Mouse (Mus musculus) heart, postnatal 0 days (tissue): ENCODE results near the gene Ccdc125.

ENCODE experiments used
- CTCF ChIP-seq: IDR thresholded peaks from 2 replicates; pipeline ENCODE4 v1.5.1; 2016; ENCODE audit warnings: antibody characterized with exemption, control low read depth, low read depth
- EP300 ChIP-seq: IDR thresholded peaks from 2 replicates; pipeline ENCODE4 v1.6.1; 2016; ENCODE audit warnings: antibody characterized with exemption, low read depth

- no peak for TF ChIP-seq CTCF
- TF ChIP-seq EP300, result no peak
Observed at GRCm38 (mm10) chr13:100743346-100744035, 74.0 kb downstream of the Ccdc125 start.
